Mouse (Mus musculus): ENCODE data around the gene Fchsd2. TPM values are rescaled to one million over a fixed set of nuclear protein-coding genes. Genes with fewer than 3 reads are reported as not detected.
A peak's percentile ranks its signal among the peaks of the same experiment; 100 is the strongest.

Fchsd2 gene
- polyA plus RNA-seq, 2 experiments = 3.1 to 3.3 TPM

DNA sequence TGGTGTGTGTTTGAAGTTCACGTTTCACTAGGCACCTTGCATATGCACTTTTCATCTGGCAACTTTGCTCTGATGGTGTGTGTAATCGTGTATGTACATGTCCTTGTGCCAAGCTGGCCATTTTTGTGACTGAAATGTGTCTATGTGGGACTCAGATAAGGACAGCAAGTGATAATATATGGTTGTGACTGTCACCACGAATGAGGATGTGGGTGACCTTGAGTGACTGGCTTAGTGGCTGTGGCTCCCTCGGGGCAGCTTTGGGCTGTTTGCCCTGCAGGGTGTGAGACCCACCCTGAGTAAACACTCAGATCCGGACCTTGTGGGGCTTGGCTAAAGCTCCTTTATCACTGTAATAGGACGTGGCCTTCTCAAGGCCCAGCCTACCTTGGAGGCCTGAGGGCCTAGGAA, 223.9 kb downstream of the Fchsd2 start:
- peak overlapping the region; percentile 28 for H3K4me2 ChIP-seq (ENCODE audit: low read depth)
- DNase-seq (ENCODE audit: low read depth in 3 of 3, low spot score in 3 of 3) = peak in 2 of 3 experiments; percentile 61 to 66
- peak overlapping the region; percentile 24 for H3K9ac ChIP-seq (replicated peaks)

DNA sequence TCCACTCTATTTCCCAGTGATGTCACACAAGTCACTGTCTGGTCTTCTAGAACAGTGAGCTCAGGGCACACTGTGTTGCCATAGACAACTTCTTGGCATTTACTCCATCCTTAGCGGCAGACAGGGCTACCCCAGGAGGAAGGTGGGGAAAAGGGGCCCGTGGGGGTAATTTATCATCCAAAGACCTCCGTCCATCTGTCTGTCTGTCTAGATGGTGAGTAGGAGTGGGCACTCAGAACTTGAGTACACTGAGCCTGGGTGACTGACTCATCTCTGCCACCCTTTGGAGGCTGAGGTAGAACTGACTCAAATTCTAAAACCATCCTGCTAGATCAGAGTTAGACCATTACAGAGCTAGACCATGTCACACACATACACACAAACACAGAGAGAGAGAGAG, 224.4 kb downstream of the Fchsd2 start, which contains the start of gene Stard10:
Gene Stard10, plus strand, starts transcription at position 73 of the 400 bp plus-strand sequence.
- no peak for TF ChIP-seq EP300 (IDR thresholded peaks at IDR 0.05; ENCODE audit: low read depth)
- peak within 1 kb of the TSS; percentile 45 for H3K4me2 ChIP-seq (ENCODE audit: low read depth)
- ATAC-seq (ENCODE audit: insufficient read depth) = no peak
- no peaks in the 10 kb centered on the region for H3K9me3 ChIP-seq (ENCODE audit: control insufficient read depth, low read length)
- no peak for DNase-seq (ENCODE audit: low read depth in 3 of 3, low spot score in 3 of 3)
- H3K4me1 ChIP-seq (replicated peaks; ENCODE audit: control insufficient read depth in 2 of 2, insufficient read depth in 2 of 2, low read length in 1 of 2) = peaks cover 49 to 68% of the 10 kb centered on the region in 2 experiments
- H3K9ac ChIP-seq (replicated peaks) = peak within 1 kb of the TSS; percentile 24
- no peaks in the 10 kb centered on the region for H3K27me3 ChIP-seq (ENCODE audit: control insufficient read depth, insufficient read depth, low read length)
- no peak within 1 kb of the TSS for H3K4me3 ChIP-seq (ENCODE audit: insufficient read depth in 1 of 2, low read depth in 2 of 2, low read length in 2 of 2)
- no peaks in the 10 kb centered on the region for H3K36me3 ChIP-seq (replicated peaks; ENCODE audit: control insufficient read depth, insufficient read depth, low read depth)
- WGBS (ENCODE audit: insufficient replicate concordance) = 38% methylated on average over 3 of the region's 3 CpGs
- peak within 1 kb of the TSS; percentile 84 for H3K27ac ChIP-seq

More for the DNA sequence above, 223.9 kb downstream of the Fchsd2 start:
- Histone ChIP-seq H3K36me3 (replicated peaks; ENCODE audit: control insufficient read depth, insufficient read depth, low read depth) (no peaks in the 10 kb centered on the region), H3K27me3 (ENCODE audit: control insufficient read depth, insufficient read depth, low read length) (no peaks in the 10 kb centered on the region), H3K9me3 (ENCODE audit: control insufficient read depth, low read length) (no peaks in the 10 kb centered on the region), H3K4me1 (replicated peaks; ENCODE audit: control insufficient read depth in 2 of 2, insufficient read depth in 2 of 2, low read length in 1 of 2) (peaks cover 49 to 70% of the 10 kb centered on the region in 2 experiments), H3K4me3 (ENCODE audit: insufficient read depth in 1 of 2, low read depth in 2 of 2, low read length in 2 of 2) (no peak overlapping the region), H3K27ac (peak overlapping the region; percentile 84)
- TF ChIP-seq CTCF (IDR thresholded peaks at IDR 0.05; ENCODE audit: low read depth) = no peak
- TF ChIP-seq EP300 (IDR thresholded peaks at IDR 0.05; ENCODE audit: low read depth) = peak; percentile 76
- peak; percentile 48 for ATAC-seq (ENCODE audit: insufficient read depth)
- WGBS (ENCODE audit: insufficient replicate concordance) = 7% methylated on average over 6 of the region's 6 CpGs

DNA sequence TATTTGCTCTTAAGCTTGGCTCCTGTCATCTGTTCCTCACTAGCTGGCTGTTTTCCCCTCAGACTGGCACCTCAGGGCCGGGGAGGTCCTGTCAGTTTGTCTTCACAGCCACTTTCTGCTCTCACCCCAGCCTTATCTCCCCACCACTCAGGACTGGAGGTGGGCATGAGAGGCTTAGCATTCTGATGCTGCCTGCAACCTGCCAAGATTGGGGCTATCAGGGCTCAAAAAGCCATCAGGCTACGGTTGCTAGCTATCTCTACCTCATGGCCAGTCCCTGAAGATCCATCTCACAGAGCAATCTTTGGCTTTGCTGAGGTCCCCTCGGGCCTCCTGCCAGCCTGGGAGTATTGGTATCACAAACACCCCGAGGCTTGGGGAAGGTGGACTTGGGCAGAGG, 226.2 kb downstream of the Fchsd2 start:
- Histone ChIP-seq H3K4me3 (ENCODE audit: insufficient read depth in 1 of 2, low read depth in 2 of 2, low read length in 2 of 2) (no peak overlapping the region), H3K4me2 (ENCODE audit: low read depth) (peak overlapping the region; percentile 2), H3K36me3 (replicated peaks; ENCODE audit: control insufficient read depth, insufficient read depth, low read depth) (no peaks in the 10 kb centered on the region), H3K9ac (replicated peaks) (peak overlapping the region; percentile 0; the same call in 1 of the 2 replicates), H3K27me3 (ENCODE audit: control insufficient read depth, insufficient read depth, low read length) (no peaks in the 10 kb centered on the region), H3K4me1 (replicated peaks; ENCODE audit: control insufficient read depth in 2 of 2, insufficient read depth in 2 of 2, low read length in 1 of 2) (peaks cover 50 to 80% of the 10 kb centered on the region in 2 experiments), H3K27ac (peak overlapping the region; percentile 59), H3K9me3 (ENCODE audit: control insufficient read depth, low read length) (no peaks in the 10 kb centered on the region)
- 15% methylated on average over 4 of the region's 4 CpGs for WGBS (ENCODE audit: insufficient replicate concordance)
- TF ChIP-seq EP300 (IDR thresholded peaks at IDR 0.05; ENCODE audit: low read depth) (peak; percentile 89), CTCF (IDR thresholded peaks at IDR 0.05; ENCODE audit: low read depth) (no peak)
- DNase-seq (ENCODE audit: low read depth in 3 of 3, low spot score in 3 of 3) = peak in 1 of 3 experiments; percentile 51
- ATAC-seq (ENCODE audit: insufficient read depth) = peak; percentile 47

DNA sequence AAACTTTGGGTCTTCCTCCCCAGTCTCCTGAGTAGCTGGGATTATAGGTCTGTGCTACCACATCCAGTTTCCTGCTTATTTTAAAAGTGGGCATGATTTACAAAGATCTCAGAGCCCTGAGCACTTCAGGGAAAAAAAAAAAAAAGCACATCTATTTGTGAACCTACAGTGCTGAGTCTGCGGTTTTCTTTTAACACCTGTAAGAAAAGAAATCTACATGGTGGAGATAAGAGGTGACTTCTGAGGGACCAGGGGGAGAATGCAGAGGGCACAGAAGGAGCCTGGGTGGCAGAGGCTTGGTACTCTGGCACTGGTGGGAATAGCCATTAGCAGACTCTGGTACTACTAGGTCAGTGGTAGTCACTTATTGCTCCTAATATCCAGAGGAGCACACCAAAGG, 227.1 kb downstream of the Fchsd2 start:
- 62% methylated on average over 1 of the region's 1 CpGs for WGBS (ENCODE audit: insufficient replicate concordance)
- TF ChIP-seq CTCF (IDR thresholded peaks at IDR 0.05; ENCODE audit: low read depth) (no peak), EP300 (IDR thresholded peaks at IDR 0.05; ENCODE audit: low read depth) (no peak)
- DNase-seq (ENCODE audit: low read depth in 3 of 3, low spot score in 3 of 3) (no peak), ATAC-seq (ENCODE audit: insufficient read depth) (no peak)
- Histone ChIP-seq H3K27me3 (ENCODE audit: control insufficient read depth, insufficient read depth, low read length) (no peaks in the 10 kb centered on the region), H3K36me3 (replicated peaks; ENCODE audit: control insufficient read depth, insufficient read depth, low read depth) (no peaks in the 10 kb centered on the region), H3K4me1 (replicated peaks; ENCODE audit: control insufficient read depth in 2 of 2, insufficient read depth in 2 of 2, low read length in 1 of 2) (peaks cover 52 to 81% of the 10 kb centered on the region in 2 experiments), H3K9me3 (ENCODE audit: control insufficient read depth, low read length) (no peaks in the 10 kb centered on the region), H3K4me3 (ENCODE audit: insufficient read depth in 1 of 2, low read depth in 2 of 2, low read length in 2 of 2) (no peak overlapping the region), H3K27ac (peak overlapping the region; percentile 59), H3K4me2 (ENCODE audit: low read depth) (peak overlapping the region; percentile 76; the same call in 1 of the 2 replicates), H3K9ac (replicated peaks) (no peak overlapping the region)

DNA sequence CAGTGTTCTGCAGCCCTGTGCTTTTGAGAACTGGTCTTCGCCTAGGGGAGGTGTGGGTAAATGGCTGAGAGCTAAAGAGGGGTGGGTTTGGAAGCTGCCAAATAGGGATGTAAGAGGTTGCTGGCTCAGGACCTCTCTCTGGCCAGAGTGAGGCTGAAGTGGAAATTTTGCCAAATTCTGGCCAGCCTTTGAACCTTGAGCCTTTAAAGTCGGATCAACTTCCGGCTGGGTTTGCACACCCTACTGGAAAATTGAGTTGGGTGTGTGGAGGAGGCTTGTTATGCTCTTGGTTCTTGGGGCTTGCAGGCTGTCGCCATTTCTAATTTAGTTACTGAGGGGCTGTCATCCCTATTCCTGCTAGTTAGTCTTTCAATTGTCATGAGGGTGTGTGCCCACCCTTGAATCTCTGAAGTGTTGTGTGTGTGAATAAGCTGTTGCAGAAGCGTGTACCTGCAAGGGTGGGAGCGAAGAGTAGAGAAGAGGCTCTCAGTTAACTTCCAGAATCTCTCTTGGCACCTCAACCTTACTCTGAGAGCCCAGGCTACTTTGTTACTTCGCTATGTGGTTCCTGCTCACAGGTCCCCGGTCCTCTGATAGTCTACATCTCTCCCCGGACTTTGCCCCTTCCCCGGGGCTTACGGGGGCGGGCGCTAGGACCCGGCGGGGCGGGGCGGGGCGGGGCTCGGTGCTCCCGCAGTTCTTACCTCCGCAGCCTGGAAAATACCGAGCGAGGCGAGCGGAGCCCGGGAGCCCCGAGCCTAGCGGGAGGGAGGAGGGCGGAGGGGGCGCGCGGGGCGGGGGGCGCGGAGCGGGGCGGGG, 227.9 kb downstream of the Fchsd2 start:
- Histone ChIP-seq H3K4me1 (replicated peaks; ENCODE audit: control insufficient read depth in 2 of 2, insufficient read depth in 2 of 2, low read length in 1 of 2) (peaks cover 46 to 75% of the 10 kb centered on the region in 2 experiments), H3K36me3 (replicated peaks; ENCODE audit: control insufficient read depth, insufficient read depth, low read depth) (no peaks in the 10 kb centered on the region), H3K27ac (peak overlapping the region; percentile 41), H3K27me3 (ENCODE audit: control insufficient read depth, insufficient read depth, low read length) (no peaks in the 10 kb centered on the region), H3K4me3 (ENCODE audit: insufficient read depth in 1 of 2, low read depth in 2 of 2, low read length in 2 of 2) (peak overlapping the region; percentile 57 to 66), H3K9ac (replicated peaks) (peak overlapping the region; percentile 78), H3K9me3 (ENCODE audit: control insufficient read depth, low read length) (no peaks in the 10 kb centered on the region), H3K4me2 (ENCODE audit: low read depth) (peak overlapping the region; percentile 76)
- ATAC-seq (ENCODE audit: insufficient read depth) = peak; percentile 30
- TF ChIP-seq EP300 (IDR thresholded peaks at IDR 0.05; ENCODE audit: low read depth) (no peak), CTCF (IDR thresholded peaks at IDR 0.05; ENCODE audit: low read depth) (no peak)
- 6% methylated on average over 33 of the region's 37 CpGs for WGBS (ENCODE audit: insufficient replicate concordance)
- DNase-seq (ENCODE audit: low read depth in 3 of 3, low spot score in 3 of 3) = no peak
